8 mouse cellular contexts compared by ENCODE assay signal in the genomic region with DNA sequence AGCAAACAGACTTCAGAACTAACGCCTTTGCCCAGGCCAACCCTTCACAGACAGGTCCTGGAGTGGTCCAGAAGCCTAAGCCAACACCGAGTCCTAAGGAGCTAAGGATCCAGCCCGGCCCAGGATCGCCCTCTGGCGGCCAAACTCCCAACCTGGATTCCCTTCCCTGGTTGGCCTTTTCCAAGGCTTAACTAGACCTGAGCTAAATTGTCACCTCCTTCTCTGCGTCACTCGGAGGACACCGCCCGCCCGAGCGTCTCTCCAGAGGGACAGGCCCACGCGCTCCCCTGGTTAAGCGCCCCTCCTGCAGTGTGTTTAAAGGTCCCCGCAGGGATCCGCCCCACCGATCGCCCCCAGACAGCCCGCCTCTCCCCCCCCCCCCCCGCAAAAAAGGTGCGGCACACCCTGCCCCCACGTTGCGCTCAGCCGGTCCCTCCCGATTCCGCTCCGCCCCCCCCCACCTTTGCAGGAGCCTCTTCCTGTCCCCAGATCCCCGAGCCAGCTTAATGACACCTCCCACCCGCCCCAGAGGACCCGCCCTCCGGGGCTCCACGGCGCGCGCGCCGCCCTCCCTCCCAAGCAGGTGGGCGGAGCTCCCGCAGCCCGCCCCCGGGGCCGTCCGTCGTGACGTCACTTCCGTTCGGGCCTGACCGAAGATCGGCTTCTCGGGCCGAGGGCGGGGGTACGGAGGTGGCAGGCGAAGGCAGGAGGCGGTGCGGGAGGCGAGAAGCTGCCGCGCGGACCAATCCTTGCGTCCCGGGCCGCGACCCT. TPM values are rescaled to one million over a fixed set of nuclear protein-coding genes. Genes with fewer than 3 reads are reported as not detected.
DNase-seq lines count a peak whose midpoint lies in the region; ATAC-seq and TF ChIP-seq lines count a peak whose summit lies in the region.

A gene (plus strand): TSS at position 633 of the 771 bp plus-strand sequence.

- peak within 1 kb of the TSS; percentile 91 for H3K9ac ChIP-seq in embryonic facial prominence, embryonic 15.5 days
- peak within 1 kb of the TSS; percentile 95 for H3K9ac ChIP-seq in kidney, embryonic 14.5 days (ENCODE audit: low read depth, low read length)
- peak within 1 kb of the TSS; percentile 94 for H3K9ac ChIP-seq in limb, embryonic 15.5 days

- peak; percentile 98 for DNase-seq in 416B (ENCODE audit: low read depth)
- peak; percentile 98 to 99 for DNase-seq in heart, adult 9 months (ENCODE audit: low spot score in 2 of 2)
- peak; percentile 87 to 93 for DNase-seq in monocyte, adult 2 months (ENCODE audit: low read depth in 1 of 2, low spot score in 2 of 2)
- DNase-seq in spleen, postnatal 36 days (ENCODE audit: low spot score in 2 of 2) = peak; percentile 96 to 97

- H3K36me3 ChIP-seq in embryonic facial prominence, embryonic 15.5 days = peaks cover 24% of the 10 kb centered on the region
- peaks cover 26% of the 10 kb centered on the region for H3K36me3 ChIP-seq in kidney, embryonic 14.5 days (ENCODE audit: control insufficient read depth, insufficient read depth, low read length)
- peaks cover 31% of the 10 kb centered on the region for H3K36me3 ChIP-seq in limb, embryonic 15.5 days

- no peaks in the 10 kb centered on the region for H3K27me3 ChIP-seq in embryonic facial prominence, embryonic 15.5 days
- H3K27me3 ChIP-seq in kidney, embryonic 14.5 days (ENCODE audit: control insufficient read depth, insufficient read depth, low read length) = no peaks in the 10 kb centered on the region
- H3K27me3 ChIP-seq in limb, embryonic 15.5 days = no peaks in the 10 kb centered on the region

- peak within 1 kb of the TSS; percentile 83 for H3K4me3 ChIP-seq in bone marrow, adult 2 months (replicated peaks; ENCODE audit: control insufficient read depth, low read depth, low read length)
- peak within 1 kb of the TSS; percentile 89 for H3K4me3 ChIP-seq in embryonic facial prominence, embryonic 15.5 days (replicated peaks)
- peak within 1 kb of the TSS; percentile 93 for H3K4me3 ChIP-seq in kidney, embryonic 14.5 days (ENCODE audit: low read length)
- H3K4me3 ChIP-seq in limb, embryonic 15.5 days = peak within 1 kb of the TSS; percentile 98

- peak; percentile 85 for TF ChIP-seq POLR2A in bone marrow, adult 2 months (IDR thresholded peaks at IDR 0.05; ENCODE audit: borderline replicate concordance, control insufficient read depth, low read depth, low read length)

- no peaks in the 10 kb centered on the region; the same call in 1 of the 2 replicates for H3K4me1 ChIP-seq in bone marrow, adult 2 months (ENCODE audit: control insufficient read depth, insufficient read depth, low read length)
- peaks cover 40% of the 10 kb centered on the region for H3K4me1 ChIP-seq in embryonic facial prominence, embryonic 15.5 days
- H3K4me1 ChIP-seq in kidney, embryonic 14.5 days (ENCODE audit: control insufficient read depth, insufficient read depth, low read length) = peaks cover 21% of the 10 kb centered on the region; the same call in 1 of the 2 replicates
- H3K4me1 ChIP-seq in limb, embryonic 15.5 days = peaks cover 34% of the 10 kb centered on the region

- under 1% methylated on average over 59 of the region's 64 CpGs for WGBS in bone marrow, adult 2 months
- under 1% methylated on average over 62 of the region's 64 CpGs for WGBS in embryonic facial prominence, embryonic 15.5 days
- WGBS in kidney, embryonic 14.5 days = 2% methylated on average over 52 of the region's 64 CpGs
- 0% methylated on average over 51 of the region's 64 CpGs for WGBS in limb, embryonic 15.5 days

- H3K27ac ChIP-seq in bone marrow, adult 2 months (ENCODE audit: control insufficient read depth, insufficient read depth, low read depth, low read length, poor library complexity) = peak within 1 kb of the TSS; percentile 89
- peak within 1 kb of the TSS; percentile 96 for H3K27ac ChIP-seq in embryonic facial prominence, embryonic 15.5 days (replicated peaks)
- H3K27ac ChIP-seq in kidney, embryonic 14.5 days (ENCODE audit: low read depth, low read length) = peak within 1 kb of the TSS; percentile 97
- H3K27ac ChIP-seq in limb, embryonic 15.5 days = peak within 1 kb of the TSS; percentile 98

- H3K9me3 ChIP-seq in embryonic facial prominence, embryonic 15.5 days (replicated peaks) = no peaks in the 10 kb centered on the region
- no peaks in the 10 kb centered on the region for H3K9me3 ChIP-seq in kidney, embryonic 14.5 days (ENCODE audit: control insufficient read depth, low read length)
- H3K9me3 ChIP-seq in limb, embryonic 15.5 days = no peaks in the 10 kb centered on the region

- peak; percentile 93 for TF ChIP-seq CTCF in bone marrow, adult 2 months (IDR thresholded peaks at IDR 0.05; ENCODE audit: control insufficient read depth, insufficient read depth, low read length)

- H3K4me2 ChIP-seq in embryonic facial prominence, embryonic 15.5 days (replicated peaks) = peak within 1 kb of the TSS; percentile 76
- peak within 1 kb of the TSS; percentile 82 for H3K4me2 ChIP-seq in kidney, embryonic 14.5 days (replicated peaks; ENCODE audit: low read depth, low read length)
- H3K4me2 ChIP-seq in limb, embryonic 15.5 days = peak within 1 kb of the TSS; percentile 77

- peak; percentile 94 for ATAC-seq in embryonic facial prominence, embryonic 15.5 days (ENCODE audit: insufficient number of reproducible peaks, low FRiP score, low TSS enrichment, low read depth)
- peak; percentile 96 for ATAC-seq in kidney, embryonic 14.5 days (ENCODE audit: low FRiP score, low TSS enrichment)
- ATAC-seq in limb, embryonic 15.5 days (ENCODE audit: insufficient number of reproducible peaks, low FRiP score, low TSS enrichment, low read depth) = peak; percentile 95

RNA-seq across cellular contexts. Expression of the gene that starts here (rescaled TPM):
- polyA plus RNA-seq in bone marrow, adult 2 months (2011; ENCODE audit: insufficient read depth, insufficient read length, low replicate concordance, missing spikeins) = 45.8 and 74.0 TPM in 2 replicates
- 373 and 388 TPM in 2 replicates for polyA plus RNA-seq in embryonic facial prominence, embryonic 15.5 days (2015; fragmentation: Nextera tagmentation; extraction: Ambion mirVana)
- polyA plus RNA-seq in kidney, embryonic 14.5 days (2014; fragmentation: Nextera tagmentation; extraction: Ambion mirVana) = 396 and 402 TPM in 2 replicates
- polyA plus RNA-seq in limb, embryonic 15.5 days (2015; fragmentation: Nextera tagmentation; extraction: Ambion mirVana) = 352 and 365 TPM in 2 replicates

Comparison
In these comparisons a context has a peak if more than half of its experiments do, and no peak if none do; other contexts are left out.
1. Peak in every context shown above with its lines: DNase-seq, ATAC-seq, H3K4me3 ChIP-seq and H3K27ac ChIP-seq.